Mouse (Mus musculus) ovary, adult 18-20 months (tissue): ENCODE measurements around the gene Tbc1d30.
"Not testable (repeated sequence)": the region's sequence is repeated elsewhere in the genome, so short reads cannot be mapped to it uniquely, and the experiment has no call there.

ENCODE experiments used
- DNase-seq: peaks from one replicate; pipeline ENCODE4 v3.0.0; 2022; ENCODE audit warnings: low spot score, mixed read lengths

Tbc1d30 gene

GRCm38 (mm10) chr10:121364801-121365564 lies 13.9 kb upstream of the Tbc1d30 start, which contains the start of gene Gns:
Gns (plus strand) TSS chr10:121365090.
- peak; percentile 77 for DNase-seq

DNA sequence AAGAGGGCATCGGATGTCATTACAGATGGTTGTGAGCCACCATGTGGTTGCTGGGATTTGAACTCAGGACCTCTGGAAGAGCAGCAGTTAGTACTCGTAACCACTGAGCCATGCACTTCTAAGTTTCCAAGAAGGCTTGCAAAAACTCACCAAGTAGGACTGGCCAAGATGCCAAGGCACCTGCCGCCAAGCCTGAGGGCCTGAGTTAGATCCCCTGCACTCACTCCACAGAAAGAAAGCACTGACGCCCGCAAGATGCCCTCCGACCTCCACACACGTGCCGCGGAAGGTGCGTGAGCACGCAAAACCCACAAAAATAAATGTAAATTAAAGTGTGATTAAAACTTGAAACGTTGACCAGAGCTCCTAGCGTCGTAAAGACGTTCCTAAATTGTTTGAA lies 13.2 kb upstream of the Tbc1d30 start:
- DNase-seq: no peak

GRCm38 (mm10) chr10:121363201-121363600 lies 12.1 kb upstream of the Tbc1d30 start:
- DNase-seq: no peak

DNA sequence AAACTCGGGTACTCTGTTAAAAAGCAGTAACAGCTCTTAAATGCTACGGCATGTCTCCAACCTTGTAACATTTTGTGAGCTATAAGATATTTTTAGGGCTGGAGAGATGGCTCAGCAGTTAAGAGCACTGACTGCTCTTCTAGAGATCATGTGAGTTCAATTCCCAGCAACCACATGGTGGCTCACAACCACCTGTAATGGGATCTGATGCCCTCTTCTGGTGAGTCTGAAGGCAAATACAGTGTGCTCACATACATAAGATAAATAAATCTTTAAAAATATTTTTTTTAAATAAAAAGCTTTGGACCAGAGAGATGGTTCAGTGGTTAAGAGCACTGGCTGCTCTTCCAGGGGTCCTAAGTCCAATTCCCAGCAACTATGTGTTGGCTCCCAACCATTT lies 9.3 kb upstream of the Tbc1d30 start:
- no peak for DNase-seq

DNA sequence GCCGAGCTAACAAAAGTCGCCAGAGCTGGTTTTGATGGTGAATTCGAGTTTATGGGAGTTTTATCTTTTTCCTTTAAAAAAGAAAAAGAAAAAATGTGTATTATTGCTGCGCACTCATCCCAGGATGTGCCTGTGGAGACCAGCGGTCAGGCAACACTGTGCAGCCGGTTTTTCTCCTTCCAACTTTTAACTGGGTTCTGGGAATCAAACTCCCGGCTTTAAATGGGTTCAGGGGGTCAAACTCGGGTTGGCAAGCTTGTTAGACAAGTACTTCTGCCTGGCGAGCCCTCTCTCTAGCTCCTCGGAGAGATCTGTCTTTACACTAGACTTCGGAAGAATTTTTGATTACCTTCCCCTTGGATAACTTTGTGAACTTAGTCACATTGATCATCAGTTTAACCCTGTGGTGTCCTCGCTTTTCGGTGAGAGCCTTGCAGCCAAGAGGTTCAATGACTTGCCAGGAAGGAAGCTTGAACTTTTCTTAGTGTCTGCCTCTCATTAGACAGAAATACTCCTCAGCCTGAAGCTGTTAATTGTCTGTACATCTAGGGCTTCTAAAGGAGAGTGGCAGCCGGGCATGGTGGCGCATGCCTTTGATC lies 713 bp upstream of the Tbc1d30 start:
- no peak for DNase-seq

- no peak for DNase-seq
Measured at GRCm38 (mm10) chr10:121350357-121351065, 567 bp downstream of the Tbc1d30 start.

DNA sequence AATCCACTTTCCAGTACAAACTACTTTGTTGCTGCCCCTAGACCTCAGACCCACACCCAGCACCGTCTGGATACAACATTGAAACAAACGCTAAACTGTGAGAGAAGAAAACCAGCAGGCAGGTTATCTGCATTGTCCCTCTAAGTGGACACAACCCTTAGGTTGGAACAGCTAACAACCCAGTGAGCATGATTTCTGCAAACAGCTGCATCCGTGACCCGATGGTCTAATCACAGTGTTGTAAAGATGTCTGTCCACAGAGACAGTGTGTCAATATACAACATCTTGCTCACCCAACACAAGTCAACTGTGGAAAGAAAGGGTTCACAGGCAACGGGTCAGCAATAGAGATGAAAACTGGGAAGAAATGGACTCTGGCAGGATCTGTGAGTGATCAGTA lies 1.8 kb downstream of the Tbc1d30 start:
- no peak for DNase-seq

DNA sequence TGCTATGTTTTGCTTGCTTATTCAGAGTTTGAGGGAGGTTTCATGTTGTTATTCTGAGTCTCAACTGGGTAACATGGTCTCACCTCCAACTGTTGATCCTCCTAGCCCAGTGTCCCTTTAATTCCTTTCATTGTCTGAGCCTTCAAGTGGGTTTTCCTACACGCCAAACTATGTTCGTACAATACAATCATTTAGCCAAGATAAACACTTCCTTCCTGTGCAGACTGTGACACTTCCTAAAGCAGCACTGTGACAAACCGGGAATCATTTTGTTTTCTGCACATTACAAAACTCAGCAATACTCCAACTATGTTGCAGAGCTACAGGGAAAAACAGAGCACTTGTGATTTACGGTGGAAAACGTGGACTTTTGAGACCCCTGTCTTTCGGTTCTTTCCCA lies 7.2 kb downstream of the Tbc1d30 start:
- no peak for DNase-seq

GRCm38 (mm10) chr10:121342260-121342659 lies 8.8 kb downstream of the Tbc1d30 start:
- no peak for DNase-seq

DNA sequence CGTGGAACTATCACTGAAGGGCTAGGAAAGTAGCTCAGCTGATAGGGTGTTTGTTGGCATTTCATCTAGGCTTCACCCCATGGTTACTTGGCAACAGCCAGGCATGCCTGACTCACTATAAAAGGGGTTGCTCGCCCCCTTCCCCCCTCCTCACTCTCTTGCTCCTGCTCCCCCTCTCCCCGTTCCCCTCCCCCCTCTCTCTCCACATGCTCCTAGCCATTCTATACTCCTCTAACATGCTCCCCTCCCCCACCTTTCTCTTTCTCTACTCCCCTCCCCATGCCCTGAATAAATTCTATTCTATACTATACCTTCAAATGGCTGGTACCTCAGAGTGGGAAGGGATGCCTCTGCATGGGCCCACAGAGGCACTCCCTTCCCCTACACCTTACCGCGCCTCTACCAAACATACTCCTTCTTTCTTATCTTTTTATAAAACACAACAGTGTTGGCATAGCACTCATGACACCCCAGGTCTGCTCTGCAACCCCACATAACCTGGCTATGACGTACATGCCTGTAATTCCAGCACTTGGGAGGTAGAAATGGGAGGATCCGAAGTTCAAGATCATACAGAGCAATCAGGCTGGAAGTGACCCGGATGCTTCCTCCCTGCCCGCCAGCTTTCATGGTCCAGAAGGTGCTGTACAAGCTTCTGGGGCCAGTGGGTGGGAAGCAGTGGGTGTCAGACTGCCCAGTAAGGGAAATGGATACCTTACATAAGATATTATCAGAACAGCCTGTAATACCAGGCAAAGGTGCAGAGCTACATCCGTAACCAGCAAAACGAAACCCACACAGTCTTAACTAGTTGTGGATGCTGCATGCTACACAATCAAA lies 10.1 kb downstream of the Tbc1d30 start:
- DNase-seq: no peak

DNA sequence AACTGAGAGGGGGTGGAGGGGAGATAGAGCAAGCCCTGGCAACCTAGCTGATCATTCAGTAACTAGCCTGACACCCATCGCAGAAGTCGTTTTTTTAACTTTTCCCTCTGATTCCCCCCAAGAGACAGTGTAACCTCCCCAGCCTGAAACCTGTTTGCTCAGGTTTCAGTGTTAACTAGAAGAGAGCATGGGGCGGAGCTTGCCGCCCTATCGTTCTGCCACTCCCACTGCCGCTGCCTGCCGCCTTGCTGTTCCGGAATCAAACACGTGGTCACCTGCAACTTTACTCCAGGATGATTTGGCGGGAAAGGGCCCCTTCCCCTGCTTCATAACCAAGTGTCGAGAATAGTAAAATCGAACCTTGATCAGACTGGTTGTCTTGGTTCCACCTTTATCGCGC lies 14.5 kb downstream of the Tbc1d30 start:
- DNase-seq: not testable (repeated sequence)

- DNase-seq: no peak
Measured at GRCm38 (mm10) chr10:121334576-121334975, 16.5 kb downstream of the Tbc1d30 start.

- no peak for DNase-seq
Measured at GRCm38 (mm10) chr10:121330940-121331339, 20.1 kb downstream of the Tbc1d30 start.

DNA sequence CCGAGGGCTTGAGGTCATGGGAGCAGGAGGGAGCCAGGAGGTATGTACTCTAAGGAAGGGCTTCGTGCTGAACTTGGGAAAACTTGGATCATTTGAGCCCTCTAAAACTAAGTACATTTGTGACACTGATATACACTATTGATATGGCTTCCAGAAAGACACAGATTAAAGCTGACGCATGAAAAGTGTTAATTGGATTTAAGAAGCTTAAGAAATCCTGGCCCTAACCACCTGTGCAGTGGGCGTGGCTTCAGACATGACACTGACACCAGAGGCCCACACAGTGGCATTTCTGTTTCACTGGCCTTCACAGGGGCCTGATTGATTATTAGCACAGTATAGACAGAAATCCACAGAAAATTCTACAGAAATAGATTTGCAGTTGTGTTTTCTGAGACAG lies 21.5 kb downstream of the Tbc1d30 start:
- DNase-seq: no peak

GRCm38 (mm10) chr10:121326167-121326566 lies 24.9 kb downstream of the Tbc1d30 start:
- no peak for DNase-seq

- no peak for DNase-seq
Measured at GRCm38 (mm10) chr10:121323493-121323892, 27.6 kb downstream of the Tbc1d30 start.

DNA sequence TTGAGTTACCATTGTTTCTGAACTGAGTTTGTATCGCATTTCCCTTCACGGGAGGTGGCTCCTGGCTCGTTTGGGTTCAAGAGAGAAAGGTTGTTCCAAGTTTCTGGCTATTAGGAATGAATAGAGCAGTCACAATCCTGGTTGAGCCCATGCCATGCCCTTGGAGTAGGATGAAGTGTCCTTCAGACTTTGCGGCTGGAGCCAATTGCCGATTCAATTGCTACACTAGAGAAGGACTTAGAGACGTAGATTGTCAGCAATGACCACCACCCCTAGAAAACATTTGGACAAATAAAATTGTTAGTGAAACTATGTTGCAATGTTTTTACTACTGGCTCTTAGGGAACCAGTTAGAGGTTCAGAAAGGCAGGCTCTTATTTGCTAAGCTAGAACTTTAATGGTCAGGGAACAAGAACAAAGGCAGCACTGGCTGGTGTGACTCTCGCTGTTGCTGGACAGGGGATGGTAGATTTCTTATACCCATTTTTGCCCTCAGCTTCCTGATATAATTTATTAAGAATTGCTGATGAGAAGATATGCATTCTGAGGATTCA lies 32.6 kb downstream of the Tbc1d30 start:
- no peak for DNase-seq

DNA sequence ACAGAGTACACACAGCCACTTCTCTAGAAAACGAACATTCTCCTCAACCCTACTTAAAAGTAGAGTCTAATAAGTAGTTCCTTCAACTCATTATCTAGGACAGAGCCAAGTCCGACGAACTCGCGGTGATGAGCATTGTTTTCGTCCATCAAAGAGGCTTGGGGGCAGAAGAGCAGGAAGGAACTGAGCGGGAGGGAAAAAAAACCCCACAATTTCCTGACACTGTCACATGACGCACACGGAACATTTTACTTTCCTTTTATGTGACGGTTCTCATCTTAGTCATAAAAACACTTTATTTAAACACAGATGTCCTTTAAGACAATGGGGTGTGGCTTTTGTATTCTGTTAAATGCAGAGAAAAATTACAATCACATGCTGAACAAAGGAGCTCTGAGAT lies 34.7 kb downstream of the Tbc1d30 start:
- DNase-seq: no peak

DNA sequence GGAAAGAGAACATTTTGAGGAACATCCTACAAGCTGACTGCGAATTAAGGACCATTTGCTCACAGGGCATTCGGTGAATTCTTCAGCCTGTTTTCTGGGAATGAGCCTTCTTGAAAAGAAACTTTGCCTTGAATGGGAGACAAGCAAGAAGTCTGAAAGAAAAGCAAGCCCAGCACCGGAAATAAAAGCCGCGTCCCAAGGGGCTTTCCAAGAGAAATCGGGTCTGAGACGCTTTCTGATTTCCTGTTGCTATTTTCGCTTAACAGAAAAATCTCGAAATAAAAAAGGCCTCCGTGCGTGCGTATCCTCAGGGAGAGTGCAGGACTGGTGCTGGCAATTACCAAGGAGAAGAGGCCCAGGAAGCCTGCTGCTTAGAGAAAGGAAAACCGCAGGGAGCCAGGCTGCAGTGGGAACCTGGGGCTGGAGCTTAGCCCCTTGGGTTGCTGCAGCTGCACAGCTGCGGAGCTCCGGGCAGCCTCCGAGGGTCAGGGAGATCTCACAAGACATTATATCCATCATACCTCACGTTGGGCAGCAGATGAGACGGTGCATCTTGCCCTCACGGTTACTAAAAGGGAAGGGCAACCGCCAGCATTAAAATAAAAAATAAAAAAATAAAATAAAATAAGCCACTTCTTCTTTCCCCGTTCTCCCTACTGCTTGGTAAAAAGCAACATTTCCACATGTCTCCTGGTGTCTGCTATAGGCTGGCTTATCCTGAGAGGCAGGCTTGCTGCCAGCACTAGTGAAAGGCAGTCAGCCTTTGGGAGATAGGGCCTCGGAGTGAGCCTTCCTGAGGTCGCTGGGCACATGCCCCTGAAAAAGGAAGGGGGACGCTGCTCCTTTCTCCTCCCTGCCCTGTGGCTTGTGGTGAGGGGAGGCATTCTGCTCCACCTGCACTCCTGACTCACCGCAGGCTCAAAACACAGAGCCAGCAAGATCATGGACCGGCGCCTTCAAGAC lies 35.5 kb downstream of the Tbc1d30 start:
- DNase-seq: no peak

DNA sequence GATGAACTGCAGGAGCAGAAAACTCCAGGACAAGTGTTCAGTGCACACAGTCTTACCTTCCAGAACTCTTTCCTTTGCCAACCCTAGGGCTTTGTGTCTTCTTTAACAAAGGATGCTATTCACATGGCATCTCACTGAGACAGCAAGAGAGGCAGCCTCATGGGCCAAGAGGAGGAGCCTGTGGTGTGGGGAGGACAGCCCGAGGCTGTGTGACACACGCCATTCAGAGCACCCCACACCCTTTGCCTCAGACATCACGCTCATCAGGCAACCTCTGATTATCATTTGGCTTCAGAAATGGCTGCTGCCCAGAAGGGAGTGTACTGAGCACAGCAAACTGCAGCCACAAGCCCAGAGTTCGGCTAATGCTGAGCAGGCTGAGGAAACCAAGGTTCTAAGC lies 36.9 kb downstream of the Tbc1d30 start:
- DNase-seq: no peak

- no peak for DNase-seq
Measured at GRCm38 (mm10) chr10:121313049-121313448, 38.0 kb downstream of the Tbc1d30 start.
